Mouse (Mus musculus): ENCODE measurements at regions not wholly inside any gene's neighbourhood (a gene's known extent, or its start where the extent isn't known, plus 50 kb on each side); places are given as distances from the start of the nearest gene placed in this dataset.
"Not testable (repeated sequence)": the region's sequence is repeated elsewhere in the genome, so short reads cannot be mapped to it uniquely, and the experiment has no call there.

DNA sequence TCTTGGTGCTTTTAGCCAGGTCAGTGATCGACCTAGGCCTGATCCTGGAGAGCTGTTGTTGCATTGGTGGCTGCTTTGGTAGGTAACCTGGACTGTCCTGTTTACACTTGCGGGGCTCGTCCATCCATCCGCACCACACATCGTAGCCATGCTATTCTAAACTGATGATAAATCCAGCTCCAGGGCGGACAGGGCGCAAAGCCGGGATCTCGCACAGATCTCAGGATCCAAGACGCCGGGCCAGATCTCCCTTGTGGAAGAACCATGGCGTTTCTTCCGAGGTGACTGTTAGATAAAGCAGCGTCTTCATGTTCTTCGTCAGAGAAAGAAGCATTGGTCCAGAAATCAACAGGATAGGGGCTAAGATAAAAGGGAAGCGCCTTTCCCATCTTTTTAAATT is 115.6 kb downstream of the Sec16b start:
- DNase-seq (ENCODE audit: low spot score): not testable (repeated sequence)

DNA sequence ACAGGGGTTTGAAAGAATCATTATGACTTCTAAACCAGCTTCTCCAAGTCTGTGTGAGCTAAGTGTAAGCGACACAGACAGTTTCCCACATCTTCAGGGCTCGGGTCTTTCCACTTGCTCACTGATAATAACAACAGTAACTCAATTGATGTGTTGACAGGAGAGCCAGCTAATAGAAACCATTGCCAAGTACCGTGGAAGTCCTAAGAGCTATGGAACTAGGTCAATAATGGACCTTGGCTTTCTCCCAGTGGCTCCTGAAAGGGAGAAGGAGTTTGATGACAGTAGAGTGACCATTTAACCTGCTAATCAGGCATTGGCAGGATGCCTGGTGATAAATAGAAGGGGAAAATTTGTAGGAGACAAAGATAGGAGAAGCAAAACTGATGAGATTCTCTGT is 126.1 kb downstream of the Sec16b start:
- DNase-seq (ENCODE audit: low spot score): no peak

DNA sequence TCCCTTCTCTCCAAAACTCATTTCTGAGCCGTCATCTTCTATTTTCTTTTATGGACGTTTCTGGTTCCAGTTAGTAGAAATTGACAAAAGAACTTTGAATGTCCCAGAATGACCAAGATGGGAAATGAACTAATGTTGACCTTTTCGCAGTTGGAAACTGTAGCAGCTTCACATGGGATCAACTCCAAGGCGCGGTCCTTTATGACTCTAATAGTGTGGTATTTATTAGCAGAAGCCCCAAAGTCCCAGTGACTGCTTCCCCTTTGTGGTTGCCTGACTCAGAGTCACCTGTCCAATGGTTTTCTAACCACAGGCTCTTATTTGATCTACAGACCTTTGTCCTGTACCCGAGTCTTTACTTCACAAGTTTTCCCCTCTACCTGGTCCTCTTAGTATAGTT is 126.9 kb downstream of the Sec16b start:
- DNase-seq (ENCODE audit: low spot score): no peak

DNA sequence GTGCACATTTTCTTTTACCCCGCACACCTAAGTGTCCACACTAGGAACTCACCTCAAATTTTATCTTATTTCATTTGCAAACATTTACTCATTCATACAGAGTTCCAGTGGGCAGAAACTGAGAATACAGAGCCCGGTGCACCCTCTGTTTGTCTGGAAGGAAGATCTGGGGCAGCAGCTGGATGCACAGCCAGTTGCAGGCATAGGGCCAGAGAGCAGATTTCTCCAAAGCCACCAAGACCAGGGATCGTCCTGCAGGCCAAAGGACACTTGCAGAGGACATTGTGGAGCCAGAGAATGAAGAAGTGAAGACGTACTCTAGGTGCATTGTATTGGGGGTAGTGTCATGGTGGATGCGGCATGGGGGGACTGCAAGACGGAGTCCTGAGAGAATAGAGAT is 129.2 kb downstream of the Sec16b start:
- DNase-seq (ENCODE audit: low spot score): no peak

DNA sequence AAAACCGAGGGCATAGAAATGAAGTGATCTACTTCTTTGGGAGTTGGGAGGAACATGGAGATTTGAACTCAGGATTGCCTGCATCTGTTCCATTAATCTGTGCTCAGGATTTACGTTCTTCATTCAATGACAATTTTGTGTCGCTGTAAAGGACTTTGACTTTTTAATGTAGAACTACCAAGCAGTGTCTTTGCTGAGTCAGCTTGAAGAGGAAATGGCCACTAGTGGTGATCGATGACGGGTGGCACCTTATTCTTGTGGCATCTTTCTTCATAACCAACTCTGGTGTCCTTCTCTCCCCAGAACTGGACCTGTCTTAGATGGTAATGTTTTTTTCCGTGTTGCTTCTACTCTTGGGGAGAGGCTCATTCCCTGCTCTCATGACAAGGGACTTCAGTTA is 137.0 kb downstream of the Sec16b start:
- no peak for DNase-seq (ENCODE audit: low spot score)

DNA sequence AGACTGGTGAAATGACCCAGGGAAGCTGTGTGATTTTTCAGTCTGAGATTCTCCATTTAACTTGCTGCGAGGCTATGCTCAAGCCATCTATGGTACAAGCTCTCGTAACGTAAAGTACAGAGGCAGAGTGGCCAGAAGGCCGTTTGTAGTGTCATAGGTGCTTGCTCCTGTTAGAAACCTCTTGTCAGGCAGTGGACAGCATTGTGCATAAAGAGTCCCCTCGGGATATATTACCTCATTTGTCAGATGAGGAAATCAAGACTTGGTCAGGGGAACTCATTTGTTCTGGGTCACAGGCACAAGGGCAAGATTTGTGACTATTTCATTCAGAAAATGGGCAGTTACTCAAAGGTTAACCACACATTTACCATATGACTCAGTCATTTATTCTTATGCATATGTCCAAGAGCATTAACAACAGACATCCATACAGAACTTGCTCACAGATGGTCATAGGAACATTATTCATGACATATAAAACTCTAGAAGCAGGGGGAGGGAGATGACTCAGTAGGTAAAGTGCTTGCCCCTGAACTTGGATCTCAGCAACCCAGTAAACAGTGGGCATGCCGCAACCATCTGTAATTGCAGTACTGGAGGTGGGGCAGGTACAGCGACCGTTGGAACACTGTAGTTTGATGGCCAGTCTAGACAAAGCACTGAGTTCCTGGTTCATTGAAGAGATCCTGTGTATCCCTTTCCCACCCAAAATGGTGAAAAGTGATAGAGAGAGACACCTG is 139.3 kb downstream of the Sec16b start:
- DNase-seq (ENCODE audit: low spot score): no peak

DNA sequence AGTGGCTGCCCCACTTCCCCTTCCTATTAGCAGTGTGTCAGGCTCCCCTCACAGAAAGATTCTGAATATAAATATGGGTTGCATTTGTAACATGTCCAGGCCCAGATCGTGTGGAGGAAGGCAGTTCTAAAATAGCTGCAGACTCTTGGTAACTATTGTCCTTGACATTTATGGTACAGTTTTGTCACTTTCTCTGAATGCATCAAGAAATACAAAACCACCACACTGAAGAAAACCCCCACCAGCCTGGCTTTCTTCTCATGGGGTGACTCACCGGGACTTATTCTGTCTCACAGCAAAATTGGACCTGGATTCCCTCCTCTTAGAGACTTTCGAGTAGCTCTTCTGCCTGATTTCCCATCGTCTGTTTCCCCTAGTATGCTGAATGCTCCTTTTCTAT is 148.9 kb downstream of the Sec16b start:
- DNase-seq (ENCODE audit: low spot score): no peak

DNA sequence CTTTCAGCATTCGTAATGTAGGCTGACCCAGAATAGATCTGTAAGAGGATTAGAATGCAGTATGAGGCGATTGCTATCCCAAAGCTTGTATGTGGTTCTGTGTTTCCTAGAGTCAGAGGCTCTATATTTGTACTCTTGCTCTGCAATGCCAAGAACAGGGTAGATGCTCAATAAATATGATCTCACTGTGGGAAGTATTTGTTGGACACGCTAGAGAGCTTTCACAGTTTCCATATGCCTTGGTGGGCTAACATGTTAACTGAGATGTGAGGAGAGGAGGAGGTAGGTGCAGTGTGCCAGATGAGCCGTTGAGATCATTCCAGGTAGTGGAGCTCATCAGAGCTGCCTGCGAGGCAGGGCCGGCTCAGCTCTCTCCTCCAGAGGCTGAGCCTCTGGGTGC is 163.1 kb downstream of the Sec16b start:
- DNase-seq (ENCODE audit: low spot score): no peak

DNA sequence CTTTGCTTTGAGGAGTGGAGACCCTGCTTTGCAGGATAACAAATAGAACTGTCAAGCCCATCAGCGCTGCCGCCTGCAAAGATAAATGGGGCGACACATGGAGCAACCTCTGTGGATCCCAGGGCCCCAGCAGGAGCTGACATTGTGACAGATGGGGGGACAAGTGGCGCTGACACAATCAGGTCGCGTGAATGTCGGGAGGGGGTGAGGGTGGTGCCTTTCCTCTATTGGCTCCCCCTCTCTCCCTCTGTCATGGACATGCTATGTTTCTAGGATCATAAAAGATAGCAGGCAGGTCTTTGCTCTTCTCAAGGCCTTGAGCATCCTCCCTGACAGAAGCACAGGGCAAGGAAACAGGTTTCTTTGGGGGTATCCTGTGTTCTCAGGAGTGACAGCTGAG is 177.8 kb downstream of the Sec16b start:
- no peak for DNase-seq (ENCODE audit: low spot score)

DNA sequence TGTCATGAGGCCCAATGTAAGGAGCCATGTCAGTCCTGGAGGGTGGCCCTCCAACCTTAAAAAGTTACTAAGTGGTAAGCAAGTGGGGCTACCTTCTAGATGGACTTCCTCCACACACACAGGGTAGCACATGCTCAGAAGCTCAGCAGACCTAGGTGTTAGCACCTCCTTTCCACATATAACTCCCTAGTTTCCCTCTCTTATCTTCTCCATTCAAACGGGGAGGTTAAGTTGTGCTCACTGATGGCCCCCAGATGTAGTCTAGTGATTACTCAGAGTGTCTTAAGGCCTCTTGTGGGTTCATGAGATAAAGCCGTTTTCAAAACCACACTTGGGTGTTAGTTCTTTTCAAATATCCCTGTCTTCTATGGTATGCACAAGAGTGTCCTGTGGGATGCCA is 188.7 kb downstream of the Sec16b start:
- no peak for DNase-seq (ENCODE audit: low spot score)

DNA sequence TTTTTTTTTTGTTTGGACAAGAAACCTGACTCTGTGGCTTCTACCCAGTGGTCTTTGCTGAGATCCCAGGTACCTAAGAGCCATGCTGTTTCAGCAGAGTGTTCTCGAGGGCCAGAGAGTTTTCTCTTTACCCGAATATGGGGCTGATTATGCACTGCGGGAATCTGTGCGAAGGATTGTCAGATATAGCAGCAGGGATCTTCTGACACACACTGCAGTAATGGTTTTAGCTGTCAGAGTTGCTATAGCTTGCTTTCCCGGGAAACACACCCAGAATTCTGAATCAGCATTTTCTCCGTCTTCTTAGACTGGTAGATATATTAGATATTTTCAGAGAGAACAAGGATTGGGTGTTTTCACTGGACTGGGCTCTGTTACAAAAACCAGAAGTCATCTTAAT is 197.1 kb downstream of the Sec16b start:
- no peak for DNase-seq (ENCODE audit: low spot score)

DNA sequence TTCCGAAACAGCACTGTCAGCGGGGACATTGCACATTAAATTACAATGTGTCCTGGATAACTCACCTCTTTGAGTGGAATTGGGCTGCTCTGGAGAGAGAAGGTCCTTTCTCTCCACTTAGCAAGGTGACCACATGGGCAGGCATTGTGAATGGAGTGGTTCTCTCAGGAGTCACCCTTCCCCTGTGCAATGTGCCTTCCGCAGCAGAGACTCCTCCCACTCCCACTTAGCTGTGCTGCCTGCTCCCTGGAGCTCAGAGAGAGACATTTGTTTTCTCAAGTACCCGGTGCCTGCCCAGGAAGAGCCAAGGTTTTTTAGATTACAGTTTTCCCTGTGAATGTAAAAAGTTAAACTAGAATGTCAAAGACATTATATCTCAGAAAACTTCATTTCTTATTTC is 198.8 kb downstream of the Sec16b start:
- peak; percentile 14 for DNase-seq (ENCODE audit: low spot score)

DNA sequence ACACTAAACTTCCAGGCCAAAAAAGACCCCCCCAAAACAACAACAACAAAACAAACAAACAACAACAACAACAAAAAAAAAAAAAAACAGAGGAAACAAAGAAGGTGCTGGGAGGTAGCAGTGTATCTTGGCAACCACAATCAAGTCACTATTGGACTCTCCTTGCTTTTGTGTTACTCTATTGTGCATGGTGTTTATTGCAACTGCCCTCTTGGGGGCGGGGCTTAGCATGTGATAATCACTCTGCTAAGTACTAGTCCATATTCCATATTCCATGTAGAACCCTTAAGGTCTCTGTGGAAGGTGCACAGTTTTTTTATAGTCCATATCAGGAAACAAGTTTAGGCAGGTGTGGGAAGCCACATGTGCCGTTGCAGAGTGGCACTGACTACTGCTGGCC is 200.7 kb downstream of the Sec16b start:
- DNase-seq (ENCODE audit: low spot score): no peak

DNA sequence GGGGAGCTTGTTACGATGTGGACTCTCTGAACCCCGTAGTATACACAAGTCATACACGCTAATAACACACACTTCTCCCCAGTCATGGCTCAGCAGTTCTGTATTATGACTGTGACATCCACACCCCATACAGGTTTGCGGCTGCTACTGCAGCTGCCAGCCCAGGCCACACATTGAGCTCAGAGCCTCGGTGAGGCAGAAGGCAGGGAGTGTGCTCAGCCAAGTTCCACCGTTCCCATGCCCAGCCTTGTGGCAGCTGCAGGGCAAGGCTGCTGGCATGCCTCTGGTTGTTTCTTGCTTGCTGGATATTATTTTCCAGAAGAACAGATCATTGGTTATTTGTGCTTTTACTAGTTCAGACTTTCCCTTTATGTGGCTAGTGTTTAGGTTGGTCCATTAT is 202.6 kb downstream of the Sec16b start:
- DNase-seq (ENCODE audit: low spot score): no peak

DNA sequence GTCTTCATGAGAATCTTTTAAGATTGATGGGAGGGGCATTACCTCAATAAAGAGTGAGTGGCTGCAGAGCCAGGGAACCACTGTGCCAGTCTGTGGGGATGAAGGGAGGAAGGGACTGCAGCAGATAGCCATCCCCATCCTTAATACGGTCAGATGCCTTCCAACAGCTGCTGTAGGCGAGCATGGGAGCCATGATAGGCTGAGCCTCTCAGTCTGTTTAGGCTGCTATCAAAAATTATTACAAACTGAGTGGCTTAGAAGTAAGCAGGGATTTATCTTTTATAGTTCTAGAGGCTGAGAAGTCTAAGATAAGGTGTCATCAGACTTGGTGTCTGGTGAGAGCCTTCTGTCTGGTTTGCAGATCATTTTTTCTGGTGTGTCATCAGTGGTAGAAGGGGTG is 204.3 kb downstream of the Sec16b start:
- no peak for DNase-seq (ENCODE audit: low spot score)

DNA sequence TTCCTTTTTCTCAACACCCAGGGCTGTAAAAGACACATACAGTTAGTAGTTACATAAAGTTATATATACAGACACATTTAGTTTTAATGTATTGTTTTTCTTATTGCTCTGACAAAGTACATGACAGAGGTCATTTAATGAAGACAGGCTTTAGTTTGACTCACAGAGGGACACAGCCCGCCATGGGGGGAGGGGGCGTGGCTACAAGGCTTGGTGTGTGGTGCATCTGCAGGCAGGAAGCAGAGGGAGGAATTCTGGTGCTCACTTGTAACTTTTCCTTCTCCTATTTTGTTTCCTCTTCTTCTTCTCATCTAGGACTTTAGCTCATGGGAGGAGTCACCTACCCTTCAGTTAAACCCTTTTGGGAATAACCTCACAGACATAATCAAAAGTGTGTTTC is 206.0 kb downstream of the Sec16b start:
- no peak for DNase-seq (ENCODE audit: low spot score)

DNA sequence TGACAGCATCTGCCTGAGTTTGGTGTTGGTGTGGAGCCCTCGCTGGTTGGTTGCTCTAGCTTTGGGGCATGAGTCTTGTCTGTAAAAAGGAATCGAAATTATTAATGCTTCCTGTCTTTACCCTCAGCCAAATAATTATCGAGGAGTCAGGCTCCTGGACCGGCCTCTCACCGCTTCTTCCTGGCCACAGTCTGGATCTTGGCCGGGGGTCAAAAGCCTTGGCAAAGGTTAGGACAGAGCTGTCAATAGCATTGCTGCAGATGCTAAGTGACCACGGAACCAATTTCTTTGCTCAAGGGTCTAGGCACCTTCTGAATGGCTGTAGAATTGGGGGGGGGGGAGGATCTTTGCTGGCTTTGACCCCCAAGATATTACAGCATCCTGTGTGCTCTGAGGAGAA is 207.3 kb downstream of the Sec16b start:
- DNase-seq (ENCODE audit: low spot score): no peak

DNA sequence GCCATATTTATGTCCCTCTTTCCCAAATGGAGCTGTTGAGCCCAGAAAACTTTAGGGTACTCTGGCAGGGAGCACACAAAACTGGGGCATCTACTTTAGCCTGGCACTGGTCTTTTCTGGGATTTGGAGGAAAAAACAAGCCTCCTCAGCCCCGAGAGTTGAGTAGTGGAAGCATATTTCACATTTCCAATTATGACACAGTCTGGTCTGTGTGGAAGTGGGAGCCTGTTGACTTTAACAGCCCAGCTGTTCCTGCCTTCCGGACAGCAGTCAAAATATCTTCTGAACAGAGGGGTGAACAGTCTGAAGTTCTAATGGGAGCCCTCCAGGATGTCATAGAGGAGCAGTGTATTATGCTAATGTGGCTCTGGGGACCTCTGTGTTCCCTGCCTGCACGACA is 209.1 kb downstream of the Sec16b start:
- DNase-seq (ENCODE audit: low spot score): no peak

DNA sequence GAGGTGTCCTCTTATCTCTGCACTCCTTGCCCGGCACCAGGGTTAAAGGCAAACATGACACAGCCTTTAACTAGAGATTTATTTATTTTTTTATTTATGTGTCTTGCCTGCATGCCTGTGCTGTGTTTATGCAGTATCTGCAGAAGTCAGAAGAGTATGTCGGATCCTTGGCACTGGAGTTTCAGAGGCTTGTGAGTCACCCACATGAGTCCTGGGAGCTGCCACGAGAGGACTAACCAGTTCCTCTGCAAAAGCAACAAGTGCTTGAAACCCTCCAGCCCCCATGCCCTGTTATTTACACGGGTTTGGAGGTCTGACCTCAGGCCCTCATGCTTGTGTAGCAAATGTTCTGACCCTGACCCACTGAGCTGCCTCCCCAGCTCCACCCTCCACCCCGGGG is 210.6 kb downstream of the Sec16b start:
- DNase-seq (ENCODE audit: low spot score): no peak

DNA sequence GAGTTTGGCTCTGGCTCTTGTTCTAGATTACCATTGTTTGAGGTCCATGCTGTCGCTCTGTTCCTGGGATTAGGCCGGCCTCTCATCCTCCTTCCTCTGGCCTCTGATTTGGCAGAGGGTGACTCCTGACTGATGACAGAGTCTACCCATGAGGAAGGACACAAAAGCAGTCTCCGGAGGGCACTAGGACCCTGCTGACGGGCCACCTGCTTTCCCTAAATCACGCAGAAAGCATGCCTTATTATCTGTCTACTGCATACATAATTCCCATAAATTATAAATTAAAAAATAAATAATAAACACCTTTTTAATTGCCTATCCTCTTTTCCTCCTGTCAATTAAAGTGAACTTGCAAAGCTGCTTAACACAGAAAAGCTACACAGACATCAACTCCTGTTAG is 215.4 kb downstream of the Sec16b start:
- no peak for DNase-seq (ENCODE audit: low spot score)

DNA sequence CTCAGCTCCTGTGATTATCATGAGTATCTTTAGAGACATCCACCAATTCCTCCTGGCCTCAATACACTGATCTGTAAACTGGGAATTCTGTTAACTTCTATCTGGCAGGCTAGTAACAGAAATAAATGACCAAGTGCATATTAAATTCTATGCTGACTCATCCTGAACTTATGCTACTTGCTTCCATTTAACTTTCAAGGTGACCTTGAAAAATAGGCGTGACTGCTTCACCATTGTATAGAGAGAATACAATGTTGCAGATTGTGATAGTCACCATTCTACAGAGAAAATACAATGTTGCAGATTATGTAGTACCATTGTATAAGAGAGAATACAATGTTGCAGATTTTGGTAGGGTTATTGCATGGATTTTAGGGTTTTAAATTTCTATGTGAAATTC is 224.6 kb downstream of the Sec16b start:
- no peak for DNase-seq (ENCODE audit: low spot score)

DNA sequence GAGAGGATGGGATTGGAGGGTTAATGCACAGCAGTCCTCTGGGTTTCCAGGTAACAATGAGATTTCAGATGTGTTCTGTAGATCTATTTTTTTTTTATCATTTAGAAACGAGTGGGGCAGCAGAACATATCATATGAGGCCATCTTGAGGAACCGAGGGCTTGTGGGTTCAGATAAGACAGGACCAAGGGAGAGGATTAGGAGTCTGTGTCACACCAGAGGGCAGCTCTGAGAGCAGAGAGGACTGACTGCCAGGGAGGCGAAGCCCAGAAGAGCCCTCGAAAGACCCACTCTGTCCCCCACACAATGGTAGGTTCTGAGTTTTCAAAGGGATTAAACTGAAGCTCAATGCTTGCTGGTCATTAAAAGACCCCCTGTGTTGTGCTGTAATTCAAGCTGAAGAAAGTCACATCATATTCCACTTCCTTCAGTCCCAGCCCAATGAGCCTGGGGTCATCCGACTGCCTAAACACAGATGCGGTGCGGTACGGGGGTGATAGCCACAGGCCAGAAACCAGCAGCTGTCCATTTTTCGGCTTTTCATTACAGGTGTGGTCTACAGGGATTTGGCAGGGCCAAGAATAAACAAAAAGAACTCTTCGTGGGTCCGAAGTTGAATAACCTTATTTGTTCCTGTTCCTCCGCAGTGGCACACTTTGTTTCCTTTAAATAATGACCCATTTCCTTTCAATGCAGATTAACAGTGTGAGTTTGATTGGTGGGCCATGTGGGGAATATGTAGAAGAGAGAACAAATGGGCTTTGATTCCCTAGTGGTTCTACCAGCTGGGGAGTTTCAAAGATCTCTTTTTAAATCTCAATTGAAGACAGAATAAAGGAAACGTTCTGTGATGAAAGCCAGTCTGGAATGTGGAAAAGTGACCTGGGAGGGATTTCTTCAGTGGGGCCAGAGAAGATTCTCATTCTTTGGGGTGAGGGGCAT is 234.5 kb downstream of the Sec16b start:
- DNase-seq (ENCODE audit: low spot score): no peak

DNA sequence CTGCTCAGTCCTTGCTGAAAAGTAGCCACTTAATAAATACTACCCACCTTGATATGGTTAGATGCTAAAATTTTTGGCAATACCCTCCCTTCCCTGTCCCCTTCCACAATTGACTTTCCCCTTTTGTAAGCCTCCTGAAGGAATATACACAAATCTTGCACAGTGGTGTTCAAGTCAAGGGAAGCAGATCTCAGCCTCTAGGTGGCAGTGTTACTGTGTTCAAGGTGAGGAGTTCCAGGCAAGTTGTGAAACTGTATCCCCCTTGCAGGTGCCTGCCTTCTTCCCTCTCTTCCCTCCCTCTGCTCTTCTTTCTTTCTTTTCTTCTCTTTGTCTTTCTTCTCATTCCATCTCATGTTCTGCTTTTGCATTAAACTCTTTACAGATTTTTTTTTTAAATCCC is 239.1 kb downstream of the Sec16b start:
- peak; percentile 3 for DNase-seq (ENCODE audit: low spot score)

Data from lung, postnatal 25 days (tissue).